Mouse (Mus musculus) erythroblast, embryonic 14.5 days (primary cell): ENCODE measurements around the gene Dhx16.

Experiments
- GATA1 ChIP-seq: IDR thresholded peaks from 2 replicates; pipeline ENCODE4 v1.6.1; 2012; ENCODE audit warnings: low read length, inconsistent platforms, mixed read lengths
- TAL1 ChIP-seq: IDR thresholded peaks from 3 replicates; pipeline ENCODE4 v1.6.1; 2012; ENCODE audit warnings: low read length, inconsistent platforms, mixed read lengths

- TF ChIP-seq TAL1 (no peak), GATA1 (no peak)
Measured at GRCm38 (mm10) chr17:35917143-35917462, 37.5 kb downstream of the Dhx16 start.
